Mouse (Mus musculus) left cerebral cortex, postnatal 10 days (tissue): ENCODE measurements around the gene Vav3. TPM values are rescaled to one million over a fixed set of nuclear protein-coding genes. Genes with fewer than 3 reads are reported as not detected.

Experiments
- DNase-seq, 2 experiments: peaks; one replicate each; pipeline ENCODE4 v3.0.0; 2021 to 2022; ENCODE audit warnings: low spot score in 2 of 2, mixed read lengths in 1 of 2; ENCODE audit errors: extremely low spot score in 1 of 2
- intact Hi-C: fragments of 180-260 bp; cut with DNase I; formaldehyde crosslinking; loops from one replicate; pipeline ENCODE4 v1.15.1; 2025
- total RNA-seq, 2 experiments: library from RNA; stranded (reverse); gene quantifications; 2 replicates each; pipeline ENCODE4 v1.2.3; 2021

The Vav3 gene
- total RNA-seq, 2 experiments from 2014 or later: 2.8 TPM

DNA sequence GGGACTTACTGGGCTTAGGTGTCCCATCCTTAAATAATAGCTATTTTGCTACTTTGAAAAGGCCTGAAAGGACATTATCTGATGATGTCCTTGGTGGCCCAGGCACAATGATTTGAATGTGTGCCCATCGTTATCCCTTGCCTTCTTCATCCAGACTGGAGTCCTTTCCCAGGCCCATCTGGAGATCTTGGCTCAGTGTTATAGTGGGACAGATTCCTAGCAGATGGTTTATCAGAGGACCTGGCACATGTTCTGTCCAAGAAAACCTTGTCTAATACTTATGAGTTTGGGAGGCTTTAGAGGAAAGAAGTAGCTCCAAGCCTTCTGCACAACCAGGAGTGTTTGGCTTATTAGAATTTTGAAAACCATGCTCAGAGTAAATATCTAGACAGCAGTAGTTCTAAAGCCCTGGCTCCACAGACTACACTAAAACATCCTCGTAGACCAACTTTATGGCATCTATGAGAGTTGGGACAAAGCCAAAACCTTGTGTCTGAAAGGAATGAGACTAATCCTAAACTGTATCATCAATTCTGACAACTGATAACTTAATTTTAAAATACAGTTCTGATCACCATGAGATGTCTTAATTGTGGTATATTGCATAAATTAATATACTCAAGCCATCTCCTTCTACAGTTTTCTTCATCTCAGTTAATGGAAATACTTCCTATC, 367.5 kb downstream of the Vav3 start:
- intact Hi-C loops: no loop called here
- DNase-seq: peak in 1 of 2 experiments; percentile 13

- intact Hi-C loops: no loop called here
Measured at GRCm38 (mm10) chr3:109711751-109712150, 371.3 kb downstream of the Vav3 start.

GRCm38 (mm10) chr3:109714476-109714875, 374.0 kb downstream of the Vav3 start:
- no peak for DNase-seq
- intact Hi-C loops: no loop called here

More at GRCm38 (mm10) chr3:109711751-109712150, 371.3 kb downstream of the Vav3 start:
- no peak for DNase-seq

DNA sequence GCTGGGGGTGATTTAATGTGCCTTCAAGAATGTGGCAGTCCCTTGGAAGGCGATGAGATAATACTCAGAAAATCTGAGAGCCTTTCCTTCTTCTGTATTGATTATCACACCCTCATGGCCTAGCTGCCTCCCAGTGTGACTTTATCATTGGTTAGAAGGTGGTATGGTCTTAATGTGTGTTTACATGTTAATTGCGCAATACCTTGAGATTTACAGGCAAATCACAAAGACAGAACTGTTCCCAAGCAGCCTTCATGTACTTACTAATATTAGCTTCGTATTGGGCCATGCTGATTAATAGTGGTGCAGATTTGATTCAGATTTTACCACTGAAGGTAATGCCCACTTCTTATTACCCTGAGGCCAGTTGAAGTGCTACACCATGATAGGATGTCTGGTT, 381.3 kb downstream of the Vav3 start:
- DNase-seq: no peak
- intact Hi-C loops: no loop called here

GRCm38 (mm10) chr3:109726776-109727175, 386.3 kb downstream of the Vav3 start:
- intact Hi-C loops: no loop called here
- no peak for DNase-seq

DNA sequence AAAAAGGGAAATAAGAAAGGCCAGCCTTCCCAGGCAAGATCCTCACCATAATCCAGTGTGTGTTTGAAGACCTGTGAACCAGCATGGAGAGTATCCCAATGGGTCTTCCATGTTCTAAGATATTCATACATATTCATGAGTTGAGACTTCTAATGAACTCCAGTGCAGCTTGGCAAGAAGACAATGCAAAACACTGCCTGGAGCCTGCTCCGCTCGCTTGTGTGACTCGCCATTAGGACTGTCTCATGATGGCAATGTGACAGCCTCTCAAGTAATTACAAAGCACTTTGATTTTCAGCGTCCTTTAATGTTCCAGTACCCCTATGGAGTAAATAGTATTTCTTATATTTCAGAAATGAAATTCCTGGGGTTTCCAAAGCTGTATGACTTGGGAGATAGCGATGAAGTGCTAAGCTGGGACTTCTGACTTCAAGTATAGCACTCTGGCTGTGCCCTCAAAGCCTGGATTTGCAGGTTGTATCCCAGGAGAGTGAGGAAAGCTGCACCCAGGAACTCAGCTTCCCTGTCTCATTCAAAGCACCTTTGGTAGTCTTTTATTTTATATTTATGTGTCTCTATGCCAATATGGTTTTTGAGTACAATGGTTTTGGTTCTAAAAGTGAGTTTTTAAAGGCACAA, 391.3 kb downstream of the Vav3 start:
- DNase-seq: peak in 1 of 2 experiments; percentile 11
- intact Hi-C loops: no loop called here

GRCm38 (mm10) chr3:109732327-109733182, 392.1 kb downstream of the Vav3 start:
- DNase-seq: peak; percentile 25 to 29
- intact Hi-C loops: no loop called here

Other genes with a start within 250 kb of the Vav3 start
- gene Slc25a24, start 217.5 kb upstream of the Vav3 start, total RNA-seq: 1 to 10 TPM; 2.7 to 3.4 TPM